ENCODE assay signal across 7 mouse cellular contexts in genomic region chr5:74067346-74067745, GRCm38 (mm10). TPM values are rescaled to one million over a fixed set of nuclear protein-coding genes. Genes with fewer than 3 reads are reported as not detected.
DNase-seq lines count a peak whose midpoint lies in the region; ATAC-seq and TF ChIP-seq lines count a peak whose summit lies in the region.

No protein-coding gene starts in this region.

- no peaks in the 10 kb centered on the region for H3K27me3 ChIP-seq in embryonic facial prominence, embryonic 15.5 days
- no peaks in the 10 kb centered on the region for H3K27me3 ChIP-seq in limb, embryonic 10.5 days (ENCODE audit: low read depth, poor library complexity, severe bottlenecking)

- no peaks in the 10 kb centered on the region for H3K9me3 ChIP-seq in embryonic facial prominence, embryonic 15.5 days (replicated peaks)
- no peaks in the 10 kb centered on the region for H3K9me3 ChIP-seq in limb, embryonic 10.5 days (replicated peaks)

- no peak for DNase-seq in left cerebral cortex, adult 2 months (ENCODE audit: extremely low spot score in 1 of 2, low spot score in 2 of 2)
- DNase-seq in left cerebral cortex, adult 8-10 months (ENCODE audit: low spot score in 2 of 2), result no peak
- peak; percentile 56 for DNase-seq in limb, embryonic 10.5 days (ENCODE audit: low spot score)
- no peak for DNase-seq in right cerebral cortex, postnatal 25 days
- DNase-seq in layer of hippocampus, adult 8-10 months (ENCODE audit: low spot score in 2 of 2), result no peak

- H3K4me3 ChIP-seq in left cerebral cortex, adult 2 months, result peak overlapping the region; percentile 96
- peak overlapping the region; percentile 87 for H3K4me3 ChIP-seq in embryonic facial prominence, embryonic 15.5 days (replicated peaks)
- H3K4me3 ChIP-seq in limb, embryonic 10.5 days, result peak overlapping the region; percentile 98
- peak overlapping the region; percentile 48 for H3K4me3 ChIP-seq in olfactory bulb, adult 2 months (ENCODE audit: insufficient read depth, low read depth, low read length)

- H3K4me2 ChIP-seq in embryonic facial prominence, embryonic 15.5 days (replicated peaks), result peak overlapping the region; percentile 76

- 10% methylated on average over 4 of the region's 4 CpGs for WGBS in embryonic facial prominence, embryonic 15.5 days
- 8% methylated on average over 4 of the region's 4 CpGs for WGBS in limb, embryonic 10.5 days
- WGBS in olfactory bulb, adult 2 months, result 11% methylated on average over 4 of the region's 4 CpGs

- no peak for TF ChIP-seq CTCF in left cerebral cortex, adult 2 months (IDR thresholded peaks at IDR 0.05)
- no peak for TF ChIP-seq CTCF in olfactory bulb, adult 2 months (IDR thresholded peaks at IDR 0.05; ENCODE audit: insufficient read depth, low read depth, low read length)

- H3K9ac ChIP-seq in embryonic facial prominence, embryonic 15.5 days, result no peak overlapping the region

- no peak for ATAC-seq in embryonic facial prominence, embryonic 15.5 days (ENCODE audit: insufficient number of reproducible peaks, low FRiP score, low TSS enrichment, low read depth)

- H3K4me1 ChIP-seq in embryonic facial prominence, embryonic 15.5 days, result peaks cover 43% of the 10 kb centered on the region
- peaks cover 57% of the 10 kb centered on the region for H3K4me1 ChIP-seq in limb, embryonic 10.5 days
- peaks cover 12% of the 10 kb centered on the region for H3K4me1 ChIP-seq in olfactory bulb, adult 2 months (ENCODE audit: control insufficient read depth, insufficient read depth, low read length)

- TF ChIP-seq POLR2A in olfactory bulb, adult 2 months (IDR thresholded peaks at IDR 0.05; ENCODE audit: insufficient read depth, low read depth, low read length), result no peak

- intact Hi-C loops in left cerebral cortex, adult 2 months (cut with DNase I), result loop anchor here (5.0 to 10.0 kb wide), 3 partner anchors 45 to 210 kb away; partner anchors contain the start of gene Rasl11b

- H3K27ac ChIP-seq in left cerebral cortex, adult 2 months, result peak overlapping the region; percentile 88
- H3K27ac ChIP-seq in embryonic facial prominence, embryonic 15.5 days (replicated peaks), result peak overlapping the region; percentile 99
- peak overlapping the region; percentile 99 for H3K27ac ChIP-seq in limb, embryonic 10.5 days
- H3K27ac ChIP-seq in olfactory bulb, adult 2 months (ENCODE audit: insufficient read depth, low read depth, low read length), result peak overlapping the region; percentile 37; the same call in 1 of the 2 replicates

- no peaks in the 10 kb centered on the region for H3K36me3 ChIP-seq in embryonic facial prominence, embryonic 15.5 days
- peaks cover 3% of the 10 kb centered on the region; the same call in 1 of the 2 replicates for H3K36me3 ChIP-seq in limb, embryonic 10.5 days

RNA-seq across cellular contexts. Expression of gene Usp46, which starts 0.9 kb away (rescaled TPM):
- 100 to 1,000 TPM; 129 to 130 TPM for total RNA-seq in left cerebral cortex, adult 2 months (2021)
- total RNA-seq in left cerebral cortex, adult 8-10 months (2022), result 100 to 1,000 TPM; 126 to 154 (median 139) TPM
- 27.2 and 30.3 TPM in 2 replicates for polyA plus RNA-seq in embryonic facial prominence, embryonic 15.5 days (2015; fragmentation: Nextera tagmentation; extraction: Ambion mirVana)
- 30.8 and 37.9 TPM in 2 replicates for polyA plus RNA-seq in limb, embryonic 10.5 days (2016; fragmentation: Nextera tagmentation; extraction: Ambion mirVana)
- 164 TPM in 1 of 2 replicates, not detected in the other for polyA plus RNA-seq in olfactory bulb, adult 2 months (2012; ENCODE audit: insufficient read depth, insufficient read length, low replicate concordance, missing spikeins)
- total RNA-seq in layer of hippocampus, adult 8-10 months (2022), result 100 to 1,000 TPM; 119 to 153 (median 135) TPM

Comparison
In these comparisons a context has a peak if more than half of its experiments do, and no peak if none do; other contexts are left out.
1. H3K27ac ChIP-seq: peak in every context shown above with its lines; median percentile 99 in embryonic facial prominence, embryonic 15.5 days; 99 in limb, embryonic 10.5 days; 88 in left cerebral cortex, adult 2 months; 37 in olfactory bulb, adult 2 months.
2. H3K4me3 ChIP-seq: peak in every context shown above with its lines; median percentile 98 in limb, embryonic 10.5 days; 96 in left cerebral cortex, adult 2 months; 87 in embryonic facial prominence, embryonic 15.5 days; 48 in olfactory bulb, adult 2 months.